Mouse (Mus musculus) cerebral cortex, adult 2 months (tissue): Measurements from ENCODE around the gene BC067074.

Experiments used
- WGBS: fragments of 180-500 bp; shearing (Covaris S2); methylation state at CpG from one replicate; pipeline ENCODE4 v1.1.7; 2018; 5-methylcytosine and 5-hydroxymethylcytosine counted together

BC067074 gene

GRCm38 (mm10) chr13:113292975-113293706 is at the start of gene BC067074:
BC067074 (plus strand) TSS chr13:113293159.
- 5% methylated on average over 50 of the region's 75 CpGs for WGBS

- WGBS, result 80% methylated on average over 8 of the region's 8 CpGs
Measured at GRCm38 (mm10) chr13:113245025-113245424, 47.9 kb upstream of the BC067074 start.

DNA sequence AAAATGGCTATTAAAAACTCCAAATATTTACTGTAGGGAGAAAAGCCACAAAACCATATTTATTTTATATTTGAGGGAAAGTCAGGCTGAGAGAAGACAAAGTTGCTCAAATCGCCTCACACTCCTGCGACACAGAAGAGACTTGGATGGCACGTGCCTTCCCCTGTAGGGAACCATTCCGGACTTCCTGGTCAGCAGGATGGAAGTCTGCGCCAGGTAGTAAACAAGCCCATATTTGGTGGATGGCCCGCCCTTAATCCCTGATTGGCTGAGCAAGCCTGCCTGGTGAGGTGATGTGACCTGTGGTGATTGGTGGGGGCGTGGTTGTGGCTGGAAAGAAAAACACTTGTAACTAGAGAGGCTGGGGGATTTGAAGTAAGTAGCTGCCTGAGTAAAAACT is 40.4 kb upstream of the BC067074 start:
- 84% methylated on average over 7 of the region's 7 CpGs for WGBS

DNA sequence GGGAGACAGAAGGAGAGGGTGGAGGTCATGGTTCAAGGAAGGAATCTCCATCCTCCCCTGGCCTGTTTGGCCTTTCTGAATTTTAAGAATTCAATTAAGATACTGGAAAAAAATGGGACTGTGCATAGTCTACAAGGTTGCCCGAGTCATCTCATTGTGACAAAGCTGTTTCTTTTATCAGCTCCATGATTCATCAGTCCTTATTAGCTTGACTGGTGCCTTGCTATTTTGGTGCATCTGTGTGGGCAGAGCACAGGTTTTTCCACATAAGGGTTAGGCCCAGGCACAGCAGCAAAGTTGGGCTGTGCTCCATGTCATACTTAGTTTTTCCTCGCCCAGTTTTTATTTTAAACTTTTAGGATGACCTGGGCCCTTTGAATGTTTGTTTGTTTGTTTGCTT is 36.2 kb upstream of the BC067074 start:
- 82% methylated on average over 2 of the region's 2 CpGs for WGBS

DNA sequence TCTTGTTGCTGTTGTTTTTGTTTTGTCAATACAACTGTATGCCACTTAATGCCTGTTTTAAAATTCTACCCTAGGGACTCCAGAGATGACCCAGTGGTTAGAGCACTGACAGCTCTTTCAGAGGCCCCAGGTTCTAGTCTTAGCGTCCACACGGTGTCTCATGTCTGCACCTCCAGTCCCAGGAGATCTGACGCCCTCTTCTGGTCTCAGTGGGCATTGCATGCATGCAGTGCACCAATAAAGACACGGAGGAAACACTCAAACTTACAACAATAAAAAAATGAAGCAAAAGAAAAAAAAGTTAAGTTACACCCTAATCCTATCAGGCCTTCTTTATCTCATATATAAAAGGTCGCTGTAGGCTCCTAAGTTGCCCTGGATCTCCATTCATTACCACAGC is 35.8 kb upstream of the BC067074 start:
- WGBS, result 56% methylated on average over 5 of the region's 5 CpGs

GRCm38 (mm10) chr13:113259237-113259636 is 33.7 kb upstream of the BC067074 start:
- WGBS, result 90% methylated on average over 5 of the region's 5 CpGs

DNA sequence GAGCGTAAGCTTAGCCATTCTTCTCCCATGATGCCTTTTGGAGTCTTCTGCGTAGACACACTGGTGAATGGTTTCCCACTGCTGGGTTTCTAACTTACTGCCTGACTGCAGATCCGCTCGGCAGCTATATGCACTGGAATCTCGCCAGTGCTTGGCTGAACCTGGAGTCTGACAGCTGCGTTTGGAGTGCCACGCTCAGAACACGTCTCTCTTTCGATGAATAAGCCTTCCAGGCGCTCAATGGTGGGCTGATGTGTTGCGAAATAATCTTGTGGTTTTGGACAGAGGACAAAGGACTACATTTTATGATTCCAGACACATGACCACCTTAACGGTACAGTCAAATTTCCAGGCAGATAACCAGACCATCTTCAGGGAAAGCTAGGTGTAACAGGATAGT is 30.1 kb upstream of the BC067074 start:
- WGBS, result 28% methylated on average over 12 of the region's 12 CpGs

GRCm38 (mm10) chr13:113265257-113265656 is 27.7 kb upstream of the BC067074 start:
- 12% methylated on average over 13 of the region's 13 CpGs for WGBS

DNA sequence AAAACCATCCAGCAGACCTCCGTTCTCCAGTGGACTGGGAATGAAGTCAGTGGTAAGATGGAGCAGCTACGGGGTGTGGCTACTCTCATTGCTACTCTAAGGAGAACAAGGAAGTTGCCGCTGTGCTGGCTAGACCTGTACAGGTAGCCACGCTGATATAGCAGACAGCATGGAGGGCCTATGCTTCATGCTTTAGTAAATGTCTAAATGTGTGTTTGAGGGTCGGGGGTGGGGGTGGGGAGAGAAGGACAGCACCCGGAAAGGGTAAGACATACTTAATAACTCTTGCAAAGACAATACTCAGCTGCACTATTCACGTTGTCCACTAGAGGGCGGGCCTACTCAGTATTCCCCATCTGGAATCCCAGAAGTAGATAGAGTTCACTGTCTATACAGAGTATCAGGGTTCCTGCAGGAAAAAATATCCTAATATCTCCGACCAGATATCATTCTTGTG is 26.4 kb upstream of the BC067074 start:
- WGBS, result 26% methylated on average over 9 of the region's 9 CpGs

DNA sequence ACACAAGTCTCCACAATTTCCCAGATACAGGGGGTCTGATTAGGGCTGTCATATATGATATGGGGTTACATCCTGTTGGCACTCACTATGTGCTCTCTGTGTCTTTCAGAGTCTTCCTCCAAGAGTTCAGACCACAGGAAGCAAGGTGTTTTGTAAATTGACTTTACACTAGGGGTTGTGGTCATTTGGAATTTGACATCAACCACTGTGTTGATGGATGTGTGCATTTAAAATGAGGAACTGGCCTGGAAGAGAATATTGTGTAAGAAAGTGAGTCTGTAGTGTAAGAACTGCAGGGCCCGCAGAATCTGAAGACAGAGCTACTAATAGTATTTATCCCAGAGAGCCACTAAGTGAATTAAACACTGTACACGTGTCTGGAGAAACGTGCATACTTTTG is 25.8 kb upstream of the BC067074 start:
- 81% methylated on average over 3 of the region's 3 CpGs for WGBS

DNA sequence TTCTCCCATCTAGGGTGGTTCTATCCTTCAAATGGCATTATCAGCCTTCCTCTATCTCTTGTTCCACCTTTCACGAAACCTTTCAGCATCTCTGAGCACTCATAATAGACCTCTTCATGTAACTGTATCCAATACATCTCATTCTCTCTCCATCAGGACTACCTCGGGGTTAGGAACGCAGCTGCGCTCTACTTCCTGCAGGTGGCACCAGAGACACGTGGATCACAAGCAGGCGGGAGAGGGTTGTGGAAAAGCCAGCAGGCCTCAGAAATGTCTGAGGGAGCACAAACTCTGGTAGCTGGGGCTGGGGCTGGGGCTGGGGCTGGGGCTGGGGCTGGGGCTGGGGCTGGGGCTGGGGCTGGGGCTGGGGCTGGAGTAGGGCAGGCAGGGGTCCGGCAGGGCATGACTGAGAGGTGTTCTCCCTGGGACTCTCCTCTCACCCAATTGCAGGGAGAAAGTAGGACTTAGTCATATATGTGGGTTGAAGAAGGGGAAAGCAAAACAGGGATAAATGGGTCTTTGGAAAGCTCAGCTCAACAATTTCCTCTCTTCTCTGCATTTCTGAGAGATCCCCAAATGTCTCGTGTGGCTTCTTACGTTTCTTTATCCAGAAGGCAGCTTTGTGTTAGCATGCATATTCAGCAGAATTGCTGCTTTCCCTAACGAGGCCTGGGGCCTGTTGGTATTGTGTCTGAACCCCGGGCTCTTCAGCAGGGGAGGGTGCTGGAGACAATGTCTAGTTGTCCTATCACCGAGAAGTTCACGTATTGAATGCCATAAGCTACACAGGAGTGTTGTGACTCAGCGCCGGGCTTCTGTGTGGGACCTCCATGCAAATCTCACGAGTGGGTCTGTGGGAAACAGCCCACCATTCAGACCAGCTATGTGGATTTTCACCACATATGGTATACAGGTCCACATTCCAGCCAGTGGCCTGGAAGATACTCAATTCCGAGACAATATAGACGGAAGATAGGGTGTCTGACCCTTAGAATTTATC is 22.9 kb upstream of the BC067074 start:
- 44% methylated on average over 18 of the region's 18 CpGs for WGBS

DNA sequence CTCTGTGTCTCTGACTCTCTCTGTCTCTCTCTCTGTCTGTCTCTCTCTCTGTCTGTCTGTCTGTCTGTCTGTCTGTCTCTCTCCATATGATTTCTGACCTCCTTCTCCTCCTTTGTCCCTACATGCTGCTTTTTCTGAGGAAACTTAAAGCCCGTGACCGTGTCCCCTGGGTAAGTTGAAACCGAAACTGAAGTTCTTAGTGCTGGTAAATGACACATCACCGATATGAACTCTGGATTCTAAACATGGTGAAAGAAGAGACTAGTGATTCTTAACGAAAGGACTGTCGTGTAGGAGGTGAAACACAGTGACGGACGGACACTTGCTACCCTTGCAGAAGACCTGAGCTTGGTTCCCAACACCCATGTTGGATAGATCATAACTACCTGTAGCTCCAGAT is 21.8 kb upstream of the BC067074 start:
- 92% methylated on average over 8 of the region's 8 CpGs for WGBS

- 91% methylated on average over 7 of the region's 7 CpGs for WGBS
Measured at GRCm38 (mm10) chr13:113287141-113287540, 5.8 kb upstream of the BC067074 start.

DNA sequence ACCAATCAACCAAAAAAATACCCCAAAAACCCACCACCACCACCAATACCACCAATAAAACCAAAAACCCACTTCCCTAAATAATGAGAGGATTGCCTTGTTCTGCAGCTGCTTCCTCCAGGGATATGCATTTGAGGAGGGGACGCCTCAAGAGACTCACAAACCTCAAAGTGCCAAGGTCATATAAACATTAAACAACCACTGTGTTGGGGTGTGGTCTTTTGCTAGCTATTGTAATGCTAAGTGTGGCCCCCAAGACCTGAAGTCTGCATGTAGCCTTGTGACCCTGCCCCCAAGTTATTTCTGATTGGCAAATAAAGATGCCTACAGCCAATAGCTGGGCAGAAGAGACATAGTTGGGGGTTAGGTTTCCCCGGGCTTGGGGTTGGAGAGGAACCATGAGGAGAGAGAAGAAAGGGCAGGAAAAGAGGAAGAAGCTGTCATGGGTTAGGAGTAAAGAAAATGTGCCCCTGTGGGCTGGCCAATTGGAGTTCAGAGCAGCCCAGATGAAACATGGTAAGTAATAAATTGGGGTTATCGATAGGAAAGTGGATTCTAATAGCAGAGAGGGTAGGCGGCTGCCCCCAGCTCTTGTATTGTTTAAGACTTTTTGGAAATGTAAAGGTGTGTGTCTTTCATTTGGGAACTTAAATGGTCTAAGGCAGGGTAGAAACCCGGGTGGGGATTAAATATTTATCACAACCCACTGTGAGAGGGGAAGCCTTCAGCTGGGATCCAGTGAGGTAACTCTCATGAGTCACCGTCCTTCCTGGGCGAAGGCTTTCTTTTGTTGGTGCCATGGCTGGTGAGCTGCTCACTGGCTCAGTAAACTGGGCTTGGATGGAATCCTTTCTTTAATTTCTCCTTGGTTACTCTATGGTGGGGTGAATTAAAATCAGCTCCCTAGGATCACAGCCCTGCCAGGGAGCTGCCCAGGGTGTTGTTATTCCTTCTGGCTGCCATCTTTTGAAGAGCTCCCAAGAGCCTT is 4.5 kb upstream of the BC067074 start:
- WGBS, result 84% methylated on average over 7 of the region's 7 CpGs

DNA sequence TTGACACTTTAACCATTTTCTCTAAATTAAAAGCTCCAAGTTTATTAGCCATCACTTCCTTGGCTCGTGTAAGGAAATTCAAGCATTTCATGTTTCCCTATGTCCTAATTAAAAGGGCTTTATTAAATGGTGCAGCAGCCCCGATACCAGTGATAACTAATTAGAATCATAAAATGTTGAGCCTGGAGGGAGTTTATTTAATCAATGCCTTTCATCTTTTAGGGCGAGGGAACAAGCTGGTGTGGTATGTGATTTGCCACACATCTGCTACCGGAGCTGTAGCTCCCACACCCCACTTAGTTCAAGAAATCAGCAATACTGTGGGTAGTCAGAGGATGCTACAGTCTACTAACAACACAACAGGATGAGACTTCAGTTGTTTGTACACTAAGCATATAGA is 3.2 kb upstream of the BC067074 start:
- WGBS, result 77% methylated on average over 4 of the region's 4 CpGs

DNA sequence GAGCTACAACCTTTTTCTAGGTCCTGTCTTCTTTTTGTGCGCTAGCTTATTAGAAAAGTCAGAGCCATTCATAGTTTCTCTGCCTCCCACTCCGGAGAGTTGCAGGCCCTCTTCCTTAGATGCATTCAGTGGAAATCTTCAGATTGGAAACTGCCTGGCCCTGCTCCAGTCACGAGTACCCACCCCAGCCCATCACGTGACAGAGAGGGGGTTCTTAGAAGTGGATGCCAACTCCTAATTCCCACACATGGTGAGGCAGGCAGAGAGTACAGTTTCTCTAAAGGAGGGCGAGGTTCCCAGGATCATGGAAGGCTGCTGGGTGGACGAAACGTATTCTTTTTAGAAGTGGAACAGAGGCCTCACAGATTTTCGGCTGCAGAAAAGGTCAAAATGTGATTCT is 958 bp upstream of the BC067074 start:
- WGBS, result 77% methylated on average over 8 of the region's 8 CpGs

DNA sequence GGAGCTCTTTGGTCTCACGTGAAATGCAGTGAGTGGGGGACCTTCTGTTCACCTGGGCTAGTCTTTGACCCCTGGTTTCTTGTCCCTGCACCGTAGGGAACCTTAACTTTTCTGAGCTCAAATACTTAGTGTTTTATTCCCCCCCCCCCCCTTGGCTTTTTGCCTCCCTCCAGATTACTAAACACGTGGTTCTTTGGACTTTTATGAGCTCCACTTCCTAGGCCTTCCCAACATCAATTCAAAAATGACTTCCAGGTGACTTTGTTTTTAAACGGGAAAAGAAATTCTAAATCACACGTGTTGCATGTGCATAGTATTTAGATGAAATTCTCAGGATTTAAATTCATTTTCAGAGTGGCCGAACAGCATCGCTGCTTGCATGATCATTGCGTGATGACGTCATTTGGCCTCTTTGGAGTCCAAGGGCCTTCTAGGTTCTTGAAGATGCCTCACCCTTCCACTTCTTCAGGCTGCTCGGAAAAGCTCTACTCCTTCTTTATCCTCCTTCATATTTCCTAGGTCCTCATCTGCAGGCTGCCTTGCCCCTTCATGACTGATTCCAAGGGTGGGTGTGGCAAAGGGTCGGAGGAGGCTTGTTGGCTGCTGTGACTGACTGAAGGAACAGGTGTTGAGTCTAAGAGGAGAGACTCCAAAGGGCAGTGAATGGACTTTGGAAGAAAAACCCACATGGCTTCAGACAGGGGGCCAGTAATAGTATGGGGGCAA is 911 bp downstream of the BC067074 start:
- 76% methylated on average over 11 of the region's 11 CpGs for WGBS

DNA sequence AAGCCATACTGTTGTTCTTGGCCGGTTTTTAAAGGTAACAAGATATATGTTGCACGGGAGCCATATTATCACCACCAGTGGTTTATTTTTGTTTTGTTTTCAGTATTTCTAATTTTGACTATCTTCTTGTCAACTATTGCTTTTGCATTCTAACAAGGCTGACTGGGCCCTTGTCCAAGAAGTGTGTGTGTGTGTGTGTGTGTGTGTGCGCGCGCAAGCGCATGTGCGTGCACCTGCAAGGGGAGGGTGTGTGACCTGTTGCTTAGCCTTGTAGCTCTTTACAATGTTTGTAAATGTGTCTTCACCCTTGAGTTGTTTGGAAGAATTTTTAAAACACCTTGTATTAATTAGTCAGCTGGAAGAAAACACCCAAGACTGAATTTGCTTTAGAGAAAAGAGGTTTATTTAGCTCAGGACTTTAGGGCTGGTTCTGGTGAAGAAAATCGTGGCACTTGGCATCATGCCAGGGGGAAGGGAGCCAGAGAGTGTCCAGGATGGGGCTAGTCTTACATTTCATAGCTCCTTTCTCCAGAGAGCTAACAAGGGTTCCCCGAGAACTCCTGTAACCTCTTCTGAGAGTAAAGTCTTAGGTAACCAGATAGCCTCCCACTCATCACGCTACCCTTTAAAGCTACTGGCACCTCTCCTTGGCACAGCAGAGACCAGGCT is 3.0 kb downstream of the BC067074 start:
- 70% methylated on average over 10 of the region's 10 CpGs for WGBS

GRCm38 (mm10) chr13:113306581-113306980 is 13.6 kb downstream of the BC067074 start:
- WGBS, result 87% methylated on average over 4 of the region's 4 CpGs

DNA sequence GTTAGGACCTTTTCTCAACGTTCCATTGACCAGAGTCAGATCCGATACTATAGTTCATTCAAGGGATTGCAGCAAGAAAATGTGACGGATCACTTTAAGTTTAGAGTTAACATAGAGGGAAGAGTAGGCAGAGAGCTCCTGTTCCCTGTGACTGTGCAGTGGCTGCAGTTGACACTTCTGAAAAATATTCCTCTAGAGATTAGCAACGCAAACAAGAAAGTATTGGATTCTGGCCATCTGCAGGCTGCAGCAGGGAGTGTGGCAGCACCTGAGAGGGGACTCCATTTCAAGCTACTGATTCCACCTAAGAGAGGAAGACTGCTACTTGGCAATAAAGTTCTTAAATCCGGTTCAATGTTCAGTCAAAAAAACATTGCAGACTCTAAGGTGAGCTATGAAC is 26.6 kb downstream of the BC067074 start:
- WGBS, result 87% methylated on average over 5 of the region's 5 CpGs
